Mouse (Mus musculus) lung, postnatal 14 days (tissue): ENCODE results near the gene Stk11.

Source experiments
- DNase-seq: peaks from one replicate; pipeline ENCODE4 v3.0.0; 2021

The Stk11 gene

GRCm38 (mm10) chr10:80131952-80132350 lies 16.3 kb downstream of the Stk11 start:
- DNase-seq = no peak

- no peak for DNase-seq
These were observed 17.7 kb downstream of the Stk11 start for GRCm38 (mm10) chr10:80133226-80133849.

GRCm38 (mm10) chr10:80134421-80134820 lies 18.8 kb downstream of the Stk11 start:
- DNase-seq = no peak

GRCm38 (mm10) chr10:80135161-80135560 lies 19.6 kb downstream of the Stk11 start:
- DNase-seq = no peak

- no peak for DNase-seq
These were observed 20.0 kb downstream of the Stk11 start for GRCm38 (mm10) chr10:80135641-80136040.

- no peak for DNase-seq
These were observed 20.8 kb downstream of the Stk11 start for GRCm38 (mm10) chr10:80136179-80136951.

GRCm38 (mm10) chr10:80136952-80137625 lies 21.5 kb downstream of the Stk11 start:
- DNase-seq = peak; percentile 42

GRCm38 (mm10) chr10:80137626-80138552 lies 22.3 kb downstream of the Stk11 start:
- DNase-seq = no peak

- DNase-seq = peak; percentile 54
These were observed 23.2 kb downstream of the Stk11 start, which contains the start of gene Atp5d for GRCm38 (mm10) chr10:80138553-80139438. Gene Atp5d (plus strand): TSS chr10:80138632.

GRCm38 (mm10) chr10:80139439-80139775 lies 23.8 kb downstream of the Stk11 start:
- DNase-seq = no peak

- no peak for DNase-seq
These were observed 24.5 kb downstream of the Stk11 start for GRCm38 (mm10) chr10:80139975-80140665.

- no peak for DNase-seq
These were observed 25.0 kb downstream of the Stk11 start, which contains the start of gene Cbarp for GRCm38 (mm10) chr10:80140666-80141035. Gene Cbarp (minus strand): TSS chr10:80140835.

- DNase-seq = peak; percentile 97
These were observed 25.6 kb downstream of the Stk11 start for GRCm38 (mm10) chr10:80141243-80141642.

GRCm38 (mm10) chr10:80141786-80142529 lies 26.4 kb downstream of the Stk11 start:
- DNase-seq = peak; percentile 95

GRCm38 (mm10) chr10:80142530-80142925 lies 26.9 kb downstream of the Stk11 start:
- DNase-seq = no peak

GRCm38 (mm10) chr10:80143664-80144063 lies 28.1 kb downstream of the Stk11 start:
- no peak for DNase-seq

- no peak for DNase-seq
These were observed 28.6 kb downstream of the Stk11 start for GRCm38 (mm10) chr10:80144159-80144558.

- peak; percentile 89 for DNase-seq
These were observed 29.5 kb downstream of the Stk11 start for GRCm38 (mm10) chr10:80144864-80145838.

GRCm38 (mm10) chr10:80145896-80146295 lies 30.3 kb downstream of the Stk11 start:
- peak; percentile 68 for DNase-seq
